Mouse (Mus musculus) megakaryocyte, embryonic 14.5 days (primary cell): ENCODE results near the gene Sytl4. TPM values are rescaled to one million over a fixed set of nuclear protein-coding genes. Genes with fewer than 3 reads are reported as not detected.

Source experiments
- H3K27me3 ChIP-seq: replicated peaks from 2 replicates; pipeline ENCODE3; 2012; ENCODE audit warnings: inconsistent platforms
- H3K36me3 ChIP-seq: replicated peaks from 2 replicates; pipeline ENCODE3; 2012; ENCODE audit warnings: low read length, inconsistent platforms, mixed read lengths
- H3K4me1 ChIP-seq: 2 replicates; pipeline ENCODE4 v1.6.1; 2012; ENCODE audit warnings: inconsistent platforms
- H3K4me3 ChIP-seq: replicated peaks from 2 replicates; pipeline ENCODE3; 2012; ENCODE audit warnings: moderate library complexity, mild to moderate bottlenecking, inconsistent platforms
- H3K9me3 ChIP-seq: 2 replicates; pipeline ENCODE4 v1.6.1; 2012; ENCODE audit warnings: inconsistent platforms
- FLI1 ChIP-seq: IDR thresholded peaks from 2 replicates; pipeline ENCODE4 v1.6.1; 2012; ENCODE audit warnings: low read length, inconsistent platforms, mixed read lengths
- GATA1 ChIP-seq: IDR thresholded peaks from 3 replicates; pipeline ENCODE4 v1.6.1; 2012; ENCODE audit warnings: mixed read lengths, low read length, inconsistent platforms, borderline replicate concordance
- polyA plus RNA-seq: library from polyadenylated mRNA; stranded (reverse); fragments of >175 nt; gene quantifications from 2 replicates; pipeline ENCODE4 v1.2.3, GENCODE M21; 2012; ENCODE audit warnings: low replicate concordance; ENCODE audit not compliant: insufficient read depth

The Sytl4 gene
- 1.9 TPM in 1 of 2 replicates, not detected in the other for polyA plus RNA-seq

GRCm38 (mm10) chrX:133981231-133982002 is at the start of gene Sytl4:
TSS of gene Sytl4 (minus strand) at chrX:133981812.
- no peaks in the 10 kb centered on the region for H3K36me3 ChIP-seq
- TF ChIP-seq GATA1 (no peak), FLI1 (no peak)
- no peaks in the 10 kb centered on the region for H3K9me3 ChIP-seq
- peak within 1 kb of the TSS; percentile 93 for H3K4me3 ChIP-seq
- no peaks in the 10 kb centered on the region for H3K4me1 ChIP-seq
- peaks cover 24% of the 10 kb centered on the region for H3K27me3 ChIP-seq

- 0 out of 2 replicates have a peak, but pooled peaks cover 4% of the 10 kb centered on the region for H3K9me3 ChIP-seq
- no peaks in the 10 kb centered on the region for H3K27me3 ChIP-seq
- H3K36me3 ChIP-seq: no peaks in the 10 kb centered on the region
- no peak overlapping the region for H3K4me3 ChIP-seq
- no peak for TF ChIP-seq GATA1
- TF ChIP-seq FLI1: no peak
- no peaks in the 10 kb centered on the region for H3K4me1 ChIP-seq
Measured at GRCm38 (mm10) chrX:134020664-134021063, 39.1 kb upstream of the Sytl4 start.

- no peaks in the 10 kb centered on the region for H3K27me3 ChIP-seq
- TF ChIP-seq GATA1 (no peak), FLI1 (no peak)
- H3K9me3 ChIP-seq: 0 out of 2 replicates have a peak, but pooled peaks cover 4% of the 10 kb centered on the region
- H3K4me3 ChIP-seq: no peak overlapping the region
- no peaks in the 10 kb centered on the region for H3K4me1 ChIP-seq
- H3K36me3 ChIP-seq: no peaks in the 10 kb centered on the region
Measured at GRCm38 (mm10) chrX:134019005-134019404, 37.4 kb upstream of the Sytl4 start.

- Histone ChIP-seq H3K36me3 (no peaks in the 10 kb centered on the region), H3K9me3 (no peaks in the 10 kb centered on the region), H3K4me3 (no peak overlapping the region), H3K4me1 (peaks cover 4% of the 10 kb centered on the region; the same call in 1 of the 2 replicates), H3K27me3 (peaks cover 4% of the 10 kb centered on the region)
- no peak for TF ChIP-seq GATA1
Measured at GRCm38 (mm10) chrX:133995866-133996265, 14.3 kb upstream of the Sytl4 start.

GRCm38 (mm10) chrX:133964615-133965014 is 17.0 kb downstream of the Sytl4 start:
- H3K9me3 ChIP-seq: no peaks in the 10 kb centered on the region
- H3K4me3 ChIP-seq: no peak overlapping the region
- H3K36me3 ChIP-seq: no peaks in the 10 kb centered on the region
- H3K27me3 ChIP-seq: peaks cover 8% of the 10 kb centered on the region
- H3K4me1 ChIP-seq: 0 out of 2 replicates have a peak, but pooled peaks cover 3% of the 10 kb centered on the region
- no peak for TF ChIP-seq GATA1
- TF ChIP-seq FLI1: no peak

- no peaks in the 10 kb centered on the region for H3K9me3 ChIP-seq
- no peaks in the 10 kb centered on the region for H3K36me3 ChIP-seq
- no peaks in the 10 kb centered on the region for H3K27me3 ChIP-seq
- H3K4me1 ChIP-seq: 0 out of 2 replicates have a peak, but pooled peaks cover 3% of the 10 kb centered on the region
- H3K4me3 ChIP-seq: no peak overlapping the region
- no peak for TF ChIP-seq GATA1
- no peak for TF ChIP-seq FLI1
Measured at GRCm38 (mm10) chrX:133960617-133961016, 21.0 kb downstream of the Sytl4 start.

GRCm38 (mm10) chrX:133954661-133955060 is 27.0 kb downstream of the Sytl4 start:
- H3K4me3 ChIP-seq: no peak overlapping the region
- peaks cover 3% of the 10 kb centered on the region for H3K36me3 ChIP-seq
- no peaks in the 10 kb centered on the region for H3K9me3 ChIP-seq
- TF ChIP-seq GATA1 (no peak), FLI1 (no peak)
- peaks cover 3% of the 10 kb centered on the region for H3K27me3 ChIP-seq
- H3K4me1 ChIP-seq: peaks cover 5% of the 10 kb centered on the region

GRCm38 (mm10) chrX:133947427-133947826 is 34.2 kb downstream of the Sytl4 start:
- Histone ChIP-seq H3K27me3 (peaks cover 16% of the 10 kb centered on the region), H3K9me3 (no peaks in the 10 kb centered on the region), H3K36me3 (peaks cover 11% of the 10 kb centered on the region), H3K4me1 (peaks cover 26% of the 10 kb centered on the region), H3K4me3 (no peak overlapping the region)
- TF ChIP-seq FLI1: no peak
- TF ChIP-seq GATA1: no peak

- no peaks in the 10 kb centered on the region for H3K9me3 ChIP-seq
- no peak for TF ChIP-seq FLI1
- peaks cover 12% of the 10 kb centered on the region for H3K27me3 ChIP-seq
- H3K4me3 ChIP-seq: no peak overlapping the region
- H3K4me1 ChIP-seq: peaks cover 27% of the 10 kb centered on the region
- H3K36me3 ChIP-seq: peaks cover 6% of the 10 kb centered on the region
Measured at GRCm38 (mm10) chrX:133939561-133939960, 42.1 kb downstream of the Sytl4 start.

- no peak overlapping the region for H3K4me3 ChIP-seq
- H3K9me3 ChIP-seq: no peaks in the 10 kb centered on the region
- peaks cover 3% of the 10 kb centered on the region for H3K36me3 ChIP-seq
- H3K4me1 ChIP-seq: peaks cover 32% of the 10 kb centered on the region
- peaks cover 5% of the 10 kb centered on the region for H3K27me3 ChIP-seq
- TF ChIP-seq FLI1 (no peak), GATA1 (no peak)
Measured at GRCm38 (mm10) chrX:133936605-133937225, 44.9 kb downstream of the Sytl4 start.
